Mouse (Mus musculus): ENCODE results near the gene Cep170b. TPM values are rescaled to one million over a fixed set of nuclear protein-coding genes. Genes with fewer than 3 reads are reported as not detected.
A peak's percentile ranks its signal among the peaks of the same experiment; 100 is the strongest.

Gene Cep170b
- polyA plus RNA-seq, 1 experiment = 2.2 TPM

DNA sequence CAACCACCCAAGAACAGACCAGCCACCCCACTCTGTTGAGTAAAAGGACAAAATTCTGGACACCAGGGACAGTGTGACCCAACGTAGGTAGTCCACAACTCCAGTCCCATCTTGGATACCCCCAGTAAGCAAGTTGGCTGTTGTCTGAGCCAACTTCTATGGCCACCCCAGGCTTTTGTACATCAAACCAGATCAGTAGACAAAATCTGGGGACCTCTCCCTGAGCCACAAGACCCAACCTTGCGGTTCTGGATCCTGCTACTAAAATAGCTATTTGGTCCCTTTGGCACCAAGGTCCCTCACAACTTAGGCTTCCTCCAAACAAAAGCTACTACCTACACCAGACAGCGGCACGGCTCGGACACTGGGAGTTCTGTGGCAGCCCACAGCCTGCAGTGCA is 74.7 kb downstream of the Cep170b start:
- no peaks in the 10 kb centered on the region for H3K36me3 ChIP-seq (replicated peaks; ENCODE audit: low read length)
- no peak for TF ChIP-seq GATA1 (IDR thresholded peaks at IDR 0.05; ENCODE audit: borderline replicate concordance, low read length)
- TF ChIP-seq FLI1 (IDR thresholded peaks at IDR 0.05; ENCODE audit: low read length) = no peak
- H3K4me3 ChIP-seq (replicated peaks) = peak overlapping the region; percentile 81
- peaks cover 57% of the 10 kb centered on the region for H3K4me1 ChIP-seq
- H3K27me3 ChIP-seq (replicated peaks) = peaks cover 86% of the 10 kb centered on the region
- no peaks in the 10 kb centered on the region for H3K9me3 ChIP-seq

DNA sequence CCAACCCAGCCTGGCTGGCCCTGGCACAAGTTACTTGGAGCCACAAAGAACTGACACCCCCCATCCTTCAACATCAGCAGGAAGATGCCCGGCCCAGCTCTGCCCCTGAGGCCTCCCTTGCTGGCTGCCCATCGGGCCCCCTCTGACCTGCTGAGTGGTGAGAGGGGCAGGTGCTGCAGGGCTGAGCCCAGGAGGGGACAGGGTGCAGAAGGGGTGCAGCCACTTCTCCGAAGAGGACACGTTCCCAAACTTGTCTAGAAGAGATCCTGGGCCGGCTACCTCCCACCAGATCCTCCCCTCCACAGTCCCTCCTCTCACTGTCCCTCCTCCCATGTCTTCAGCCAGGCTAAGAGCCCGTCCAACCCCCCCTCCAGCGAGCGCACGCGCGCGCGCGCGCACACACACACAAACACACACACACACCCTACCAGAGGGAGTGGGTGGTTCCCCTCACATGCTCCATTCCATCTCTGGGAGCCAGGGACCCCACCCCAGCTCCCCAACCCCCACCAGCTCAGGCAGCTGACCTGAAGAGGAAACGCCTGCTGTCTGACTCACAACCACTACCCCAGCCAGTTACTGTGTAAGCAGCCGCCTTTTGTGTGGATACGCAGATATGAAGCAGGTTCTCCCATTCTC is 75.3 kb downstream of the Cep170b start:
- H3K4me1 ChIP-seq = peaks cover 62% of the 10 kb centered on the region
- H3K27me3 ChIP-seq (replicated peaks) = peaks cover 92% of the 10 kb centered on the region
- no peaks in the 10 kb centered on the region for H3K36me3 ChIP-seq (replicated peaks; ENCODE audit: low read length)
- H3K4me3 ChIP-seq (replicated peaks) = peak overlapping the region; percentile 81
- no peak for TF ChIP-seq FLI1 (IDR thresholded peaks at IDR 0.05; ENCODE audit: low read length)
- TF ChIP-seq GATA1 (IDR thresholded peaks at IDR 0.05; ENCODE audit: borderline replicate concordance, low read length) = no peak
- H3K9me3 ChIP-seq = no peaks in the 10 kb centered on the region

Other genes starting within 250 kb of the Cep170b start
- gene A530016L24Rik, start 231.0 kb upstream of the Cep170b start, polyA plus RNA-seq (2012; ENCODE audit: insufficient read depth, low replicate concordance) = 0.15 TPM in 1 of 2 replicates, not detected in the other
- gene Tmem179, start 203.7 kb upstream of the Cep170b start, polyA plus RNA-seq (2012; ENCODE audit: insufficient read depth, low replicate concordance) = not detected in 2 replicates
- gene Inf2, start 131.7 kb upstream of the Cep170b start, polyA plus RNA-seq (2012; ENCODE audit: insufficient read depth, low replicate concordance) = 569 and 1,129 TPM in 2 replicates
- 10.1 and 38.2 TPM in 2 replicates for gene Adssl1, start 100.4 kb upstream of the Cep170b start, polyA plus RNA-seq (2012; ENCODE audit: insufficient read depth, low replicate concordance)
- 33.7 and 63.6 TPM in 2 replicates for gene Siva1, start 75.8 kb upstream of the Cep170b start, polyA plus RNA-seq (2012; ENCODE audit: insufficient read depth, low replicate concordance)
- gene Akt1, start 45.6 kb upstream of the Cep170b start, polyA plus RNA-seq (2012; ENCODE audit: insufficient read depth, low replicate concordance) = 237 and 415 TPM in 2 replicates
- gene Zbtb42, start 41.6 kb upstream of the Cep170b start, polyA plus RNA-seq (2012; ENCODE audit: insufficient read depth, low replicate concordance) = 0.52 and 0.72 TPM in 2 replicates
- gene Pld4, start 40.2 kb downstream of the Cep170b start, polyA plus RNA-seq (2012; ENCODE audit: insufficient read depth, low replicate concordance) = 11.4 and 36.3 TPM in 2 replicates
- gene Ahnak2, start 82.2 kb downstream of the Cep170b start, polyA plus RNA-seq (2012; ENCODE audit: insufficient read depth, low replicate concordance) = 3.3 TPM in 1 of 2 replicates, not detected in the other
- gene Clba1, start 88.5 kb downstream of the Cep170b start, polyA plus RNA-seq (2012; ENCODE audit: insufficient read depth, low replicate concordance) = 8.2 and 25.4 TPM in 2 replicates
- gene Cdca4, start 109.0 kb downstream of the Cep170b start, polyA plus RNA-seq (2012; ENCODE audit: insufficient read depth, low replicate concordance) = 3.2 and 11.7 TPM in 2 replicates
- gene Gpr132, start 147.8 kb downstream of the Cep170b start, polyA plus RNA-seq (2012; ENCODE audit: insufficient read depth, low replicate concordance) = 1.2 TPM in 1 of 2 replicates, not detected in the other
- 4.8 and 14.7 TPM in 2 replicates for gene Jag2, start 209.3 kb downstream of the Cep170b start, polyA plus RNA-seq (2012; ENCODE audit: insufficient read depth, low replicate concordance)
- 14.1 and 42.5 TPM in 2 replicates for gene Nudt14, start 221.7 kb downstream of the Cep170b start, polyA plus RNA-seq (2012; ENCODE audit: insufficient read depth, low replicate concordance)